Mouse (Mus musculus) myocyte (in vitro differentiated cells): ENCODE data around the gene Sema3g. TPM values are rescaled to one million over a fixed set of nuclear protein-coding genes. Genes with fewer than 3 reads are reported as not detected.

Experiments used
- H3K27me3 ChIP-seq: one replicate; pipeline ENCODE4 v1.6.1; 2011; ENCODE audit not compliant: control insufficient read depth, insufficient read depth, insufficient read length
- H3K36me3 ChIP-seq: one replicate; pipeline ENCODE4 v1.6.1; 2011; ENCODE audit not compliant: control insufficient read depth, insufficient read depth
- H3K4me2 ChIP-seq: one replicate; pipeline ENCODE4 v1.6.1; 2011; ENCODE audit warnings: low read depth, control low read depth
- H3K4me3 ChIP-seq: one replicate; pipeline ENCODE4 v1.5.1; 2011; ENCODE audit warnings: mild to moderate bottlenecking, control low read depth, moderate library complexity
- H3K79me2 ChIP-seq: one replicate; pipeline ENCODE4 v1.6.1; 2011; ENCODE audit not compliant: control insufficient read depth, insufficient read depth
- H3ac ChIP-seq: one replicate; pipeline ENCODE4 v1.6.1; 2011; ENCODE audit not compliant: control insufficient read depth, insufficient read length
- CEBPB ChIP-seq: IDR thresholded peaks from 2 replicates; pipeline ENCODE4 v1.6.1; 2011; ENCODE audit warnings: mild to moderate bottlenecking, moderate library complexity; ENCODE audit not compliant: poor library complexity, insufficient read depth, severe bottlenecking
- E2F4 ChIP-seq: IDR thresholded peaks from one replicate; pipeline ENCODE4 v1.6.1; 2011; ENCODE audit warnings: mild to moderate bottlenecking, control low read depth, moderate library complexity; ENCODE audit not compliant: insufficient read depth
- MAX ChIP-seq: IDR thresholded peaks from one replicate; pipeline ENCODE4 v1.6.1; 2011; ENCODE audit warnings: low read depth, mild to moderate bottlenecking, control low read depth
- MYOD1 ChIP-seq, 3 experiments: IDR thresholded peaks; one replicate each; pipeline ENCODE4 v1.6.1; 2011; ENCODE audit warnings: control low read depth in 2 of 3, low read depth in 2 of 3, mild to moderate bottlenecking in 2 of 3, moderate library complexity in 1 of 3; ENCODE audit not compliant: insufficient read length in 2 of 3, control insufficient read depth in 1 of 3
- MYOG ChIP-seq, 3 experiments: IDR thresholded peaks; one replicate each; pipeline ENCODE4 v1.6.1; 2011; ENCODE audit warnings: control low read depth in 2 of 3, low read depth in 2 of 3, mild to moderate bottlenecking in 2 of 3; ENCODE audit not compliant: insufficient read length in 2 of 3, control insufficient read depth in 1 of 3, insufficient read depth in 1 of 3
- POLR2A ChIP-seq: IDR thresholded peaks from one replicate; pipeline ENCODE4 v1.6.1; 2011; ENCODE audit warnings: low read depth, mild to moderate bottlenecking, control low read depth, moderate library complexity; ENCODE audit not compliant: insufficient read length
- POLR2AphosphoS2 ChIP-seq: IDR thresholded peaks from one replicate; pipeline ENCODE4 v1.6.1; 2011; ENCODE audit warnings: low read depth, control low read depth; ENCODE audit not compliant: insufficient read length
- REST ChIP-seq: IDR thresholded peaks from one replicate; pipeline ENCODE4 v1.6.1; 2011; ENCODE audit warnings: mild to moderate bottlenecking, control low read depth, moderate library complexity; ENCODE audit not compliant: insufficient read depth, insufficient read length
- SRF ChIP-seq: IDR thresholded peaks from one replicate; pipeline ENCODE4 v1.6.1; 2011; ENCODE audit warnings: low read depth; ENCODE audit not compliant: control insufficient read depth, insufficient read length
- TCF12 ChIP-seq: IDR thresholded peaks from one replicate; pipeline ENCODE4 v1.6.1; 2011; ENCODE audit warnings: mild to moderate bottlenecking, control low read depth; ENCODE audit not compliant: poor library complexity, insufficient read depth, severe bottlenecking
- TCF3 ChIP-seq: IDR thresholded peaks from one replicate; pipeline ENCODE4 v1.6.1; 2011; ENCODE audit warnings: low read depth, control low read depth; ENCODE audit not compliant: insufficient read length
- USF1 ChIP-seq: IDR thresholded peaks from one replicate; pipeline ENCODE4 v1.6.1; 2011; ENCODE audit warnings: low read depth, mild to moderate bottlenecking, control low read depth, moderate library complexity
- polyA plus RNA-seq: library from polyadenylated mRNA; unstranded; fragments of >200 nt; fragmentation: generic; extraction: Trizol; gene quantifications from one replicate; pipeline ENCODE4 v1.2.1, GENCODE M21; 2012; ENCODE audit warnings: missing spikeins

The Sema3g gene
- polyA plus RNA-seq, 1 experiment, result 1.8 TPM

GRCm38 (mm10) chr14:31208084-31208483 is 9.6 kb upstream of the Sema3g start, which contains the start of gene Tnnc1:
TSS of gene Tnnc1 (plus strand) at chr14:31208312.
- H3K36me3 ChIP-seq, result peaks cover 32% of the 10 kb centered on the region
- peak within 1 kb of the TSS; percentile 4 for H3ac ChIP-seq
- peak within 1 kb of the TSS; percentile 100 for H3K4me3 ChIP-seq
- no peaks in the 10 kb centered on the region for H3K27me3 ChIP-seq
- H3K79me2 ChIP-seq, result peaks cover 48% of the 10 kb centered on the region
- peak within 1 kb of the TSS; percentile 100 for H3K4me2 ChIP-seq
- TF ChIP-seq TCF3 (no peak), E2F4 (no peak), POLR2AphosphoS2 (peak; percentile 95), MAX (no peak), SRF (no peak), REST (no peak), MYOG (IDR thresholded peaks at IDR 0.05; ENCODE audit: control insufficient read depth in 1 of 3, insufficient read depth in 1 of 3, insufficient read length in 2 of 3, low read depth in 2 of 3) (peak in 1 of 3 experiments; percentile 68), TCF12 (no peak), MYOD1 (IDR thresholded peaks at IDR 0.05; ENCODE audit: control insufficient read depth in 1 of 3, insufficient read length in 2 of 3, low read depth in 2 of 3) (no peak), USF1 (no peak), CEBPB (no peak), POLR2A (peak; percentile 91)

- H3K79me2 ChIP-seq, result peaks cover 37% of the 10 kb centered on the region
- H3K36me3 ChIP-seq, result peaks cover 23% of the 10 kb centered on the region
- peak overlapping the region; percentile 100 for H3K4me3 ChIP-seq
- H3ac ChIP-seq, result peak overlapping the region; percentile 2
- TF ChIP-seq MYOD1 (IDR thresholded peaks at IDR 0.05; ENCODE audit: control insufficient read depth in 1 of 3, insufficient read length in 2 of 3, low read depth in 2 of 3) (peak; percentile 58 to 88 (median 71)), TCF3 (peak; percentile 53), MYOG (IDR thresholded peaks at IDR 0.05; ENCODE audit: control insufficient read depth in 1 of 3, insufficient read depth in 1 of 3, insufficient read length in 2 of 3, low read depth in 2 of 3) (peak; percentile 28 to 85 (median 76)), POLR2AphosphoS2 (no peak), TCF12 (peak; percentile 50), SRF (peak; percentile 89), MAX (no peak), CEBPB (0 out of 2 replicates have a peak, but pooled peaks have one; percentile 31)
- no peaks in the 10 kb centered on the region for H3K27me3 ChIP-seq
- peak overlapping the region; percentile 73 for H3K4me2 ChIP-seq
These were observed 8.5 kb upstream of the Sema3g start for GRCm38 (mm10) chr14:31209133-31209557.

- peak overlapping the region; percentile 100 for H3K4me3 ChIP-seq
- no peak for TF ChIP-seq MYOD1 (IDR thresholded peaks at IDR 0.05; ENCODE audit: control insufficient read depth in 1 of 3, insufficient read length in 2 of 3, low read depth in 2 of 3)
- TF ChIP-seq POLR2AphosphoS2, result peak; percentile 59
- TF ChIP-seq POLR2A, result peak; percentile 43
- TF ChIP-seq TCF12, result no peak
- peaks cover 19% of the 10 kb centered on the region for H3K36me3 ChIP-seq
- peaks cover 11% of the 10 kb centered on the region for H3K79me2 ChIP-seq
- H3K27me3 ChIP-seq, result no peaks in the 10 kb centered on the region
- H3K4me2 ChIP-seq, result peak overlapping the region; percentile 65
- H3ac ChIP-seq, result no peak overlapping the region
These were observed 5.8 kb upstream of the Sema3g start for GRCm38 (mm10) chr14:31211854-31212253.

GRCm38 (mm10) chr14:31212499-31212898 is 5.2 kb upstream of the Sema3g start:
- TF ChIP-seq CEBPB (no peak), MYOD1 (IDR thresholded peaks at IDR 0.05; ENCODE audit: control insufficient read depth in 1 of 3, insufficient read length in 2 of 3, low read depth in 2 of 3) (peak; percentile 86 to 99 (median 97)), TCF3 (peak; percentile 95), USF1 (no peak), POLR2AphosphoS2 (peak; percentile 75), SRF (no peak), MYOG (IDR thresholded peaks at IDR 0.05; ENCODE audit: control insufficient read depth in 1 of 3, insufficient read depth in 1 of 3, insufficient read length in 2 of 3, low read depth in 2 of 3) (peak; percentile 96 to 100 (median 99)), POLR2A (peak; percentile 53), TCF12 (peak; percentile 97), E2F4 (no peak), MAX (no peak), REST (no peak)
- H3K79me2 ChIP-seq, result peaks cover 6% of the 10 kb centered on the region
- H3K4me2 ChIP-seq, result peak overlapping the region; percentile 65

GRCm38 (mm10) chr14:31213868-31214267 is 3.8 kb upstream of the Sema3g start:
- H3K4me3 ChIP-seq, result no peak overlapping the region
- no peak overlapping the region for H3ac ChIP-seq
- peaks cover 6% of the 10 kb centered on the region for H3K79me2 ChIP-seq
- no peaks in the 10 kb centered on the region for H3K27me3 ChIP-seq
- no peak for TF ChIP-seq USF1
- peak; percentile 39 for TF ChIP-seq POLR2A
- TF ChIP-seq POLR2AphosphoS2, result peak; percentile 79
- no peak for TF ChIP-seq MYOD1 (IDR thresholded peaks at IDR 0.05; ENCODE audit: control insufficient read depth in 1 of 3, insufficient read length in 2 of 3, low read depth in 2 of 3)
- TF ChIP-seq E2F4, result no peak
- H3K4me2 ChIP-seq, result no peak overlapping the region
- H3K36me3 ChIP-seq, result peaks cover 19% of the 10 kb centered on the region

More at GRCm38 (mm10) chr14:31212499-31212898, 5.2 kb upstream of the Sema3g start:
- no peak overlapping the region for H3ac ChIP-seq
- peaks cover 19% of the 10 kb centered on the region for H3K36me3 ChIP-seq
- peak overlapping the region; percentile 100 for H3K4me3 ChIP-seq
- no peaks in the 10 kb centered on the region for H3K27me3 ChIP-seq
